18 mouse cellular contexts compared by ENCODE assay signal in the genomic region with DNA sequence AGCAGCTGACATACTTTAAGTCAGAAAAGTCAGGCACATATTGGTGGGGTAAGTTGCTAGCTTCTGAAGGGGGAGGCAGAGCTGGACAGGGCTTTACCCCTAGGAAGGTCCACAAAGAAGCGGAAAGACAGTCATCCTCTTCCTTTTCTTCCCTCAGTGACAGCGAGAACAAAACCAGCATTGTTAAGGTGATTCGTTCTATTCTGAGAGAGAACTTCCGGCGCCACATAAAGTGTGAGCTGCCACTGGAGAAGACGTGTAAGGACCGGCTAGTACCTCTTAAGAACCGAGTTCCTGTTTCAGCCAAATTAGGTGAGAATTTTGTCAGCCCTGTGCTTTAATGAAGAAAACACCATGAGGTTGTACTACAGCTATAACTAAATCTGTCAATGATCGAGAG. TPM values are rescaled to one million over a fixed set of nuclear protein-coding genes. Genes with fewer than 3 reads are reported as not detected.
"Had no signal": no experiment of that assay in that cellular context is flagged by ENCODE, and none has a peak within 500 bp of the region (broad histone marks: within the 10 kb centered on the region; RNA-seq: fewer than 3 reads in every experiment).

No protein-coding gene starts in this region.

- H3K27me3 ChIP-seq: limb, embryonic 15.5 days; liver, embryonic 12.5 days; megakaryocyte, embryonic 14.5 days; midbrain, embryonic 15.5 days; neural tube, embryonic 13.5 days had no signal

- H3K4me2 ChIP-seq: limb, embryonic 15.5 days; liver, embryonic 12.5 days; lung, embryonic 14.5 days; midbrain, embryonic 11.5 days; midbrain, embryonic 15.5 days; neural tube, embryonic 13.5 days had no signal

- H3K4me3 ChIP-seq: limb, embryonic 15.5 days; liver, embryonic 12.5 days; megakaryocyte, embryonic 14.5 days; midbrain, embryonic 15.5 days; neural tube, embryonic 13.5 days had no signal

- H3K27ac ChIP-seq: limb, embryonic 15.5 days; liver, embryonic 12.5 days; midbrain, embryonic 15.5 days; neural tube, embryonic 13.5 days had no signal

- H3K36me3 ChIP-seq: midbrain, embryonic 15.5 days had no signal

- H3K4me1 ChIP-seq: limb, embryonic 15.5 days; midbrain, embryonic 15.5 days; neural tube, embryonic 13.5 days had no signal

- H3K9ac ChIP-seq: limb, embryonic 15.5 days; liver, embryonic 12.5 days; lung, embryonic 14.5 days; midbrain, embryonic 15.5 days; neural tube, embryonic 13.5 days had no signal

- H3K9me3 ChIP-seq: limb, embryonic 15.5 days; liver, embryonic 12.5 days; megakaryocyte, embryonic 14.5 days; midbrain, embryonic 15.5 days; neural tube, embryonic 13.5 days had no signal

- DNase-seq: kidney, postnatal 14 days; left cerebral cortex, postnatal 4 days; lung, embryonic 14.5 days; lung, postnatal 10 days; lung, postnatal 4 days; retina, postnatal 1 day; right cerebral cortex, postnatal 4 days; spleen, adult 18-20 months; thymus, postnatal 4 days had no signal

- ATAC-seq: liver, embryonic 12.5 days; midbrain, embryonic 15.5 days had no signal

RNA-seq across cellular contexts. Expression of a gene that starts 15.9 kb away (rescaled TPM):
- total RNA-seq: layer of hippocampus, adult 8-10 months; layer of hippocampus, postnatal 14 days had no signal
- polyA plus RNA-seq: liver, embryonic 12.5 days; lung, embryonic 14.5 days; midbrain, embryonic 11.5 days; midbrain, embryonic 15.5 days; neural tube, embryonic 13.5 days; stomach, embryonic 16.5 days had no signal
